ENCODE assay signal across 8 mouse cellular contexts in the genomic region with DNA sequence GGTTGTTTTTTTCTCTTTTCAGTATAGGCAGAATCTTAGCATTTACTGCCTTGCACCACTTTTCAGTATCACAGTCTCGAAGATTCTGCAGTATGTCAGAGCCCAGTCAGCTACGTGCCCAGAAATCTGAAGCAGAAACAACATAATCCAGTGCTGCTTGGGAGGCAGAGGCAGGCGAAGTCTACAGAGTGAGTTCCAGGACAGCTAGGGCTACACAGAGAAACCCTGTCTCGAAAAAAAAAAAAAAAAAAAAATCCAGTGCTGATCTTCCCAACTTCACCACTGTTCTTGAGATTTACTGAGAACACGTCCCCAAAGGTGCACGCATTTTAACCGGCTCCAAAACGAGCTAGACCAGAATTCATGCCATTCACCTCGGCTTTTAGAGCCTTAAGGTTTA. TPM values are rescaled to one million over a fixed set of nuclear protein-coding genes. Genes with fewer than 3 reads are reported as not detected.
DNase-seq lines count a peak whose midpoint lies in the region; ATAC-seq and TF ChIP-seq lines count a peak whose summit lies in the region.

No protein-coding gene starts in this region.

- peak overlapping the region; percentile 94 for H3K9ac ChIP-seq in ES-Bruce4 (ENCODE audit: low read depth, poor library complexity, severe bottlenecking)
- peak overlapping the region; percentile 70 for H3K9ac ChIP-seq in heart, embryonic 15.5 days
- peak overlapping the region; percentile 78 for H3K9ac ChIP-seq in liver, postnatal 0 days (replicated peaks)

- peaks cover 21% of the 10 kb centered on the region for H3K36me3 ChIP-seq in ES-Bruce4 (ENCODE audit: control insufficient read depth, insufficient read depth, low read length, poor library complexity, severe bottlenecking)
- no peaks in the 10 kb centered on the region for H3K36me3 ChIP-seq in heart, embryonic 15.5 days
- H3K36me3 ChIP-seq in liver, postnatal 0 days (replicated peaks; ENCODE audit: insufficient read depth, low read length) = no peaks in the 10 kb centered on the region

- H3K27me3 ChIP-seq in ES-Bruce4 (ENCODE audit: control insufficient read depth, insufficient read depth, low read length, poor library complexity, severe bottlenecking) = no peaks in the 10 kb centered on the region; the same call in 1 of the 2 replicates
- no peaks in the 10 kb centered on the region for H3K27me3 ChIP-seq in heart, embryonic 15.5 days
- H3K27me3 ChIP-seq in liver, postnatal 0 days (ENCODE audit: insufficient read depth, low read length) = no peaks in the 10 kb centered on the region

- no peak for TF ChIP-seq CTCF in ES-Bruce4 (IDR thresholded peaks at IDR 0.05; ENCODE audit: low read depth, low read length)
- TF ChIP-seq CTCF in liver, postnatal 0 days (IDR thresholded peaks at IDR 0.05; ENCODE audit: low read depth) = no peak

- H3K4me3 ChIP-seq in ES-Bruce4 (ENCODE audit: low read depth, low read length) = peak overlapping the region; percentile 95
- peak overlapping the region; percentile 71 for H3K4me3 ChIP-seq in heart, embryonic 15.5 days
- peak overlapping the region; percentile 71 for H3K4me3 ChIP-seq in liver, postnatal 0 days (ENCODE audit: low read depth, low read length)

- peak; percentile 71 for ATAC-seq in frontal cortex, adult (ENCODE audit: low TSS enrichment)
- ATAC-seq in heart, embryonic 15.5 days (replicated peaks; ENCODE audit: insufficient number of reproducible peaks, insufficient read depth, low FRiP score, low read depth) = no peak
- ATAC-seq in liver, postnatal 0 days = peak; percentile 32

- H3K4me2 ChIP-seq in heart, embryonic 15.5 days = peak overlapping the region; percentile 80
- H3K4me2 ChIP-seq in liver, postnatal 0 days (ENCODE audit: low read depth, low read length) = peak overlapping the region; percentile 80

- intact Hi-C loops in left cerebral cortex, postnatal 14 days (cut with DNase I) = loop anchor here (2.0 kb wide), 1 partner anchor 17 kb away; a partner anchor contains a TSS

- no peaks in the 10 kb centered on the region for H3K9me3 ChIP-seq in ES-Bruce4 (replicated peaks; ENCODE audit: control insufficient read depth, insufficient read depth, low read length, poor library complexity, severe bottlenecking)
- H3K9me3 ChIP-seq in heart, embryonic 15.5 days (replicated peaks) = no peaks in the 10 kb centered on the region
- H3K9me3 ChIP-seq in liver, postnatal 0 days (ENCODE audit: low read length) = no peaks in the 10 kb centered on the region

- no peak for TF ChIP-seq EP300 in ES-Bruce4 (IDR thresholded peaks at IDR 0.05; ENCODE audit: insufficient read depth, low read depth, low read length)
- no peak for TF ChIP-seq EP300 in liver, postnatal 0 days (IDR thresholded peaks at IDR 0.05; ENCODE audit: low read depth)

- no peaks in the 10 kb centered on the region for H3K4me1 ChIP-seq in ES-Bruce4 (ENCODE audit: control insufficient read depth, insufficient read depth, low read length)
- H3K4me1 ChIP-seq in heart, embryonic 15.5 days (replicated peaks) = peaks cover 5% of the 10 kb centered on the region
- peaks cover 8% of the 10 kb centered on the region; the same call in 1 of the 2 replicates for H3K4me1 ChIP-seq in liver, postnatal 0 days (ENCODE audit: insufficient read depth)

- no peak for DNase-seq in frontal cortex, postnatal 25 days (ENCODE audit: low spot score in 2 of 2)
- DNase-seq in liver, postnatal 0 days = no peak
- DNase-seq in gastrocnemius, adult 8-10 months (ENCODE audit: low spot score in 2 of 2) = no peak
- DNase-seq in gastrocnemius, postnatal 10 days = no peak
- DNase-seq in left cerebral cortex, postnatal 14 days (ENCODE audit: low spot score in 2 of 2) = no peak

- peak overlapping the region; percentile 84 for H3K27ac ChIP-seq in ES-Bruce4 (ENCODE audit: insufficient read depth, low read length)
- peak overlapping the region; percentile 91 for H3K27ac ChIP-seq in heart, embryonic 15.5 days
- H3K27ac ChIP-seq in liver, postnatal 0 days (ENCODE audit: low read depth) = peak overlapping the region; percentile 89; the same call in 1 of the 2 replicates

- no peak for TF ChIP-seq POLR2A in ES-Bruce4 (IDR thresholded peaks at IDR 0.05; ENCODE audit: insufficient read depth, low read length)

- 6% methylated on average over 9 of the region's 9 CpGs for WGBS in heart, embryonic 15.5 days
- WGBS in liver, postnatal 0 days (ENCODE audit: insufficient replicate concordance) = 8% methylated on average over 9 of the region's 9 CpGs

RNA-seq across cellular contexts. Expression of a gene that starts 0.4 kb away (rescaled TPM):
- 45.8 and 52.8 TPM in 2 replicates for polyA plus RNA-seq in ES-Bruce4 (2011; ENCODE audit: insufficient read depth, insufficient read length, low read depth, missing spikeins)
- polyA plus RNA-seq in heart, embryonic 15.5 days (2015; fragmentation: Nextera tagmentation; extraction: Ambion mirVana) = 24.2 and 26.0 TPM in 2 replicates
- 16.9 and 17.5 TPM in 2 replicates for polyA plus RNA-seq in liver, postnatal 0 days (2015; fragmentation: Nextera tagmentation; extraction: Ambion mirVana)
- 1 to 10 TPM; 6.0 to 8.1 (median 7.2) TPM for total RNA-seq in gastrocnemius, adult 8-10 months (2022)
- 1 to 10 TPM; 5.6 to 6.1 TPM for total RNA-seq in gastrocnemius, postnatal 10 days (2021)
- total RNA-seq in left cerebral cortex, postnatal 14 days (2021) = 1 to 10 TPM; 4.6 to 4.9 TPM

RNA-seq across cellular contexts. Expression of a gene that starts 16.6 kb away (rescaled TPM):
- polyA plus RNA-seq in ES-Bruce4 (2011; ENCODE audit: insufficient read depth, insufficient read length, low read depth, missing spikeins) = not detected in 2 replicates
- polyA plus RNA-seq in heart, embryonic 15.5 days (2015; fragmentation: Nextera tagmentation; extraction: Ambion mirVana) = 0.10 TPM in 1 of 2 replicates, not detected in the other
- not detected in 2 replicates for polyA plus RNA-seq in liver, postnatal 0 days (2015; fragmentation: Nextera tagmentation; extraction: Ambion mirVana)
- under 1 TPM in 1 of 4 experiments, not detected in 3; 0.13 TPM for total RNA-seq in gastrocnemius, adult 8-10 months (2022)
- total RNA-seq in gastrocnemius, postnatal 10 days (2021) = not detected
- total RNA-seq in left cerebral cortex, postnatal 14 days (2021) = under 1 TPM; 0.29 to 0.32 TPM

RNA-seq across cellular contexts. Expression of a gene that starts 16.7 kb away (rescaled TPM):
- 328 and 372 TPM in 2 replicates for polyA plus RNA-seq in ES-Bruce4 (2011; ENCODE audit: insufficient read depth, insufficient read length, low read depth, missing spikeins)
- polyA plus RNA-seq in heart, embryonic 15.5 days (2015; fragmentation: Nextera tagmentation; extraction: Ambion mirVana) = 252 and 294 TPM in 2 replicates
- 131 and 142 TPM in 2 replicates for polyA plus RNA-seq in liver, postnatal 0 days (2015; fragmentation: Nextera tagmentation; extraction: Ambion mirVana)
- total RNA-seq in gastrocnemius, adult 8-10 months (2022) = 10 to 100 TPM; 25.5 to 31.1 (median 28.5) TPM
- total RNA-seq in gastrocnemius, postnatal 10 days (2021) = 10 to 100 TPM; 46.8 to 59.0 TPM
- 100 to 1,000 TPM in 1 of 2 experiments, 10 to 100 TPM in 1; 99.9 to 110 TPM for total RNA-seq in left cerebral cortex, postnatal 14 days (2021)
